Comparison of ENCODE assay signal across 8 mouse cellular contexts in the genomic region with DNA sequence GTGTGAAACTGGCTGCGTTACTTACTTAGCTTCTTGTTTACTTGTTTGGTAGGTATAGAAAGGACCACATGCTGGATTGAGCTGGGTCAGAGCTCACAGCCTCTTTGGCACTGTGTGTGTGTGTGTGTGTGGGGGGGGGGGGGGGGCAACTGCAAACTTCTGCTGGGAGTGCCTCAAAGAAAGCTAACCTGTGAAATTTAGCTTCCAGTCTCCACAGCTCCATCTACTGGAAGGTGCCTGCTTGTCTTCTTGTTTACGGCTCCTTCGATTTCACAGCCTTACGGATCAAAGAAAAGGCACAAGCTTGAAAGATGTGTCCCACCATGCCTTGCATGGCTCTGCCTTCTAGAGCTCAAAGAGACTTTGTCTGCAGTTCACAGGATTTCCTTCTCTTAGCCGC. TPM values are rescaled to one million over a fixed set of nuclear protein-coding genes. Genes with fewer than 3 reads are reported as not detected.
A peak's percentile ranks its signal among the peaks of the same experiment; 100 is the strongest.
DNase-seq lines count a peak whose midpoint lies in the region; ATAC-seq and TF ChIP-seq lines count a peak whose summit lies in the region.

No protein-coding gene starts in this region.

- H3K4me3 ChIP-seq in gastrocnemius, adult 2 months: peak overlapping the region; percentile 51
- H3K4me3 ChIP-seq in spleen, adult 2 months (ENCODE audit: extremely low read depth, insufficient read depth, insufficient read length): no peak overlapping the region
- H3K4me3 ChIP-seq in liver, embryonic 15.5 days (replicated peaks): no peak overlapping the region

- peak; percentile 60 for TF ChIP-seq CTCF in gastrocnemius, adult 2 months (IDR thresholded peaks at IDR 0.05)
- no peak for TF ChIP-seq CTCF in spleen, adult 2 months (IDR thresholded peaks at IDR 0.05; ENCODE audit: extremely low read depth, insufficient read depth, insufficient read length, insufficient replicate concordance)

- no peaks in the 10 kb centered on the region for H3K36me3 ChIP-seq in spleen, adult 2 months (ENCODE audit: control insufficient read depth, insufficient read depth, low read length)
- H3K36me3 ChIP-seq in liver, embryonic 15.5 days (replicated peaks): no peaks in the 10 kb centered on the region

- peak overlapping the region; percentile 13; the same call in 1 of the 2 replicates for H3K4me2 ChIP-seq in liver, embryonic 15.5 days

- WGBS in spleen, adult 2 months: 26% methylated on average over 5 of the region's 5 CpGs
- 21% methylated on average over 5 of the region's 5 CpGs for WGBS in liver, embryonic 15.5 days (ENCODE audit: insufficient replicate concordance)

- no peak overlapping the region for H3K9ac ChIP-seq in liver, embryonic 15.5 days

- intact Hi-C loops in gastrocnemius, adult 2 months (cut with DNase I): no loop called here
- intact Hi-C loops in gastrocnemius, postnatal 36 days (cut with DNase I): no loop called here

- ATAC-seq in liver, embryonic 15.5 days (ENCODE audit: insufficient read depth): no peak

- TF ChIP-seq POLR2A in spleen, adult 2 months (IDR thresholded peaks at IDR 0.05; ENCODE audit: low read depth, low read length): no peak

- peak; percentile 37 for DNase-seq in gastrocnemius, adult 2 months
- DNase-seq in gastrocnemius, postnatal 36 days: no peak
- peak; percentile 18 to 29 for DNase-seq in spleen, adult 2 months (ENCODE audit: low read depth in 1 of 2, low spot score in 2 of 2)
- no peak for DNase-seq in spleen, postnatal 14 days (ENCODE audit: low spot score in 2 of 2)
- DNase-seq in ovary, adult 18-20 months (ENCODE audit: low spot score): no peak
- no peak for DNase-seq in layer of hippocampus, adult 9-10 months (ENCODE audit: low spot score)
- no peak for DNase-seq in left cerebral cortex, adult 11 months (ENCODE audit: low spot score)

- no peaks in the 10 kb centered on the region for H3K27me3 ChIP-seq in spleen, adult 2 months (ENCODE audit: control insufficient read depth, insufficient read depth, low read length)
- H3K27me3 ChIP-seq in liver, embryonic 15.5 days: no peaks in the 10 kb centered on the region

- peak overlapping the region; percentile 85 for H3K27ac ChIP-seq in gastrocnemius, adult 2 months
- no peak overlapping the region for H3K27ac ChIP-seq in spleen, adult 2 months (ENCODE audit: insufficient read depth, low read length)
- H3K27ac ChIP-seq in liver, embryonic 15.5 days (replicated peaks): no peak overlapping the region

- no peaks in the 10 kb centered on the region for H3K9me3 ChIP-seq in liver, embryonic 15.5 days (replicated peaks)

- H3K4me1 ChIP-seq in spleen, adult 2 months (ENCODE audit: control insufficient read depth, insufficient read depth, insufficient read length): no peaks in the 10 kb centered on the region; the same call in none of the 2 replicates
- no peaks in the 10 kb centered on the region for H3K4me1 ChIP-seq in liver, embryonic 15.5 days (replicated peaks)

RNA-seq across cellular contexts. Expression of a gene that starts 17.4 kb away (rescaled TPM):
- total RNA-seq in gastrocnemius, adult 2 months (2021): 100 to 1,000 TPM; 162 to 211 TPM
- 100 to 1,000 TPM; 152 to 220 TPM for total RNA-seq in gastrocnemius, postnatal 36 days (2021)
- polyA plus RNA-seq in spleen, adult 2 months (2012; rRNA removed): 29.4 and 48.9 TPM in 2 replicates
- polyA plus RNA-seq in liver, embryonic 15.5 days (2015; fragmentation: Nextera tagmentation; extraction: Ambion mirVana): 6.6 and 6.7 TPM in 2 replicates

RNA-seq across cellular contexts. Expression of a gene that starts 42.3 kb away (rescaled TPM):
- 100 to 1,000 TPM; 226 to 261 TPM for total RNA-seq in gastrocnemius, adult 2 months (2021)
- 100 to 1,000 TPM; 201 to 223 TPM for total RNA-seq in gastrocnemius, postnatal 36 days (2021)
- 9.6 and 14.9 TPM in 2 replicates for polyA plus RNA-seq in spleen, adult 2 months (2012; rRNA removed)
- polyA plus RNA-seq in liver, embryonic 15.5 days (2015; fragmentation: Nextera tagmentation; extraction: Ambion mirVana): 60.6 and 66.3 TPM in 2 replicates

RNA-seq across cellular contexts. Expression of a gene that starts 45.1 kb away (rescaled TPM):
- 10 to 100 TPM; 18.1 to 20.6 TPM for total RNA-seq in gastrocnemius, adult 2 months (2021)
- 10 to 100 TPM; 14.8 to 16.9 TPM for total RNA-seq in gastrocnemius, postnatal 36 days (2021)
- 4.5 and 6.0 TPM in 2 replicates for polyA plus RNA-seq in spleen, adult 2 months (2012; rRNA removed)
- 8.3 and 9.1 TPM in 2 replicates for polyA plus RNA-seq in liver, embryonic 15.5 days (2015; fragmentation: Nextera tagmentation; extraction: Ambion mirVana)

Comparison
In these comparisons a context has a peak if more than half of its experiments do, and no peak if none do; other contexts are left out.
1. DNase-seq: peak in gastrocnemius, adult 2 months (single experiment) and spleen, adult 2 months (2 of 2); none in gastrocnemius, postnatal 36 days (0 of 2), spleen, postnatal 14 days (0 of 2), ovary, adult 18-20 months (single experiment), layer of hippocampus, adult 9-10 months (single experiment) and left cerebral cortex, adult 11 months (single experiment).